Mouse (Mus musculus) liver, embryonic 11.5 days (tissue): ENCODE data around the gene Zfp93. TPM values are rescaled to one million over a fixed set of nuclear protein-coding genes. Genes with fewer than 3 reads are reported as not detected.

Experiments used
- ATAC-seq: fragments of 200-750 bp; cut with Nextera tagmentation; replicated peaks from 2 replicates; pipeline ENCODE4 v1.8.0; 2017; ENCODE audit warnings: moderate number of reproducible peaks, mild to moderate bottlenecking, moderate TSS enrichment, moderate library complexity; ENCODE audit not compliant: low FRiP score
- DNase-seq: peaks from one replicate; pipeline ENCODE4 v3.0.0-alpha.2; 2017; ENCODE audit warnings: low spot score
- H3K27ac ChIP-seq: fragments of 300-500 bp; sonication (generic); 2 replicates; pipeline ENCODE4 v1.5.1; 2014; ENCODE audit warnings: mild to moderate bottlenecking, low read depth, low read length, control low read depth
- H3K27me3 ChIP-seq: fragments of 300-500 bp; sonication (generic); replicated peaks from 2 replicates; pipeline ENCODE4 v1.6.1; 2014; ENCODE audit warnings: low read length, mixed read lengths; ENCODE audit not compliant: control insufficient read depth, insufficient read depth
- H3K36me3 ChIP-seq: fragments of 300-500 bp; sonication (generic); 2 replicates; pipeline ENCODE4 v1.6.1; 2014; ENCODE audit warnings: mild to moderate bottlenecking, low read length, moderate library complexity, mixed read lengths; ENCODE audit not compliant: control insufficient read depth, insufficient read depth
- H3K4me1 ChIP-seq: fragments of 300-500 bp; sonication (generic); replicated peaks from 2 replicates; pipeline ENCODE4 v1.6.1; 2014; ENCODE audit warnings: low read length, mixed read lengths; ENCODE audit not compliant: control insufficient read depth, insufficient read depth
- H3K4me2 ChIP-seq: fragments of 300-500 bp; sonication (generic); 2 replicates; pipeline ENCODE4 v1.6.1; 2014; ENCODE audit warnings: mild to moderate bottlenecking, control low read depth, moderate library complexity
- H3K4me3 ChIP-seq: fragments of 300-500 bp; sonication (generic); 2 replicates; pipeline ENCODE4 v1.5.1; 2014; ENCODE audit warnings: low read depth, low read length, control low read depth
- H3K9ac ChIP-seq: fragments of 300-500 bp; sonication (generic); 2 replicates; pipeline ENCODE4 v1.6.1; 2014; ENCODE audit warnings: low read depth, low read length, control low read depth
- H3K9me3 ChIP-seq: fragments of 300-500 bp; sonication (generic); 2 replicates; pipeline ENCODE4 v1.6.1; 2016; ENCODE audit warnings: low read length, inconsistent platforms, mixed read lengths; ENCODE audit not compliant: control insufficient read depth
- WGBS: fragments of 180-500 bp; shearing (Covaris S2); extraction: QIAGEN DNeasy Blood & Tissue Kit; methylation state at CpG from one replicate; pipeline ENCODE4 v1.1.7; 2014; 5-methylcytosine and 5-hydroxymethylcytosine counted together
- polyA plus RNA-seq: library from polyadenylated mRNA; unstranded; fragments of >200 nt; fragmentation: Nextera tagmentation; extraction: Ambion mirVana; gene quantifications from 2 replicates; pipeline ENCODE4 v1.2.1, GENCODE M21; 2014

Zfp93 gene
- polyA plus RNA-seq, 1 experiment from 2014 or later = 3.8 TPM

DNA sequence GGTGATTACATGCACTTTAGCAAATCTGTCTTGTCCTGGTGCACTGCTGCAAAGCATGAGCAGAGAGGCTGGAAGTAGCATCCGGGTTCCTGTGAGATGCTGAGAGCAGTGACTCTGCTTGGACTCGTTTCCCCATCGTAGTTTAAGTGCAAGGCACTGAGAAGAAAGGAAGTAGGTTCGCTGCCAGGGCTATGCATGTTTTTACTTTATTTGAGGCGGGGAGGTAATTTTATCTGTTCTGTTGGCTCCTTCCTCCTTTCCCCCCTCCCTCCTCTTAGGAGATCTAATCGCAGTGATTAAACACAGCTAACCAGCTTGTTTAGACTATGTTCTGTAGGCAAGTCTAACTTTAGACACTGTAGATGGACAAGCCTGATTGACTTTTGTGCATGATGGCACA, 48.7 kb downstream of the Zfp93 start:
- no peak for DNase-seq
- Histone ChIP-seq H3K4me1 (peaks cover 3% of the 10 kb centered on the region; the same call in 1 of the 2 replicates), H3K27ac (no peak overlapping the region), H3K27me3 (no peaks in the 10 kb centered on the region), H3K36me3 (no peaks in the 10 kb centered on the region), H3K4me2 (no peak overlapping the region), H3K9ac (no peak overlapping the region), H3K4me3 (no peak overlapping the region), H3K9me3 (0 out of 2 replicates have a peak, but pooled peaks cover 3% of the 10 kb centered on the region)
- 49% methylated on average over 6 of the region's 6 CpGs for WGBS
- ATAC-seq = no peak

- no peak for ATAC-seq
- no peak overlapping the region for H3K9ac ChIP-seq
- no peaks in the 10 kb centered on the region; the same call in 1 of the 2 replicates for H3K27me3 ChIP-seq
- no peaks in the 10 kb centered on the region for H3K36me3 ChIP-seq
- no peak overlapping the region for H3K27ac ChIP-seq
- no peaks in the 10 kb centered on the region for H3K4me1 ChIP-seq
- H3K4me2 ChIP-seq = no peak overlapping the region
- 71% methylated on average over 4 of the region's 4 CpGs for WGBS
- H3K4me3 ChIP-seq = no peak overlapping the region
- DNase-seq = no peak
- H3K9me3 ChIP-seq = 0 out of 2 replicates have a peak, but pooled peaks cover 5% of the 10 kb centered on the region
Observed at GRCm38 (mm10) chr7:24322593-24322992, 52.4 kb downstream of the Zfp93 start.

GRCm38 (mm10) chr7:24325197-24325596, 55.0 kb downstream of the Zfp93 start:
- ATAC-seq (no peak), DNase-seq (no peak)
- Histone ChIP-seq H3K4me1 (no peaks in the 10 kb centered on the region), H3K27me3 (no peaks in the 10 kb centered on the region; the same call in 1 of the 2 replicates), H3K9ac (no peak overlapping the region), H3K4me2 (no peak overlapping the region; the same call in 1 of the 2 replicates), H3K9me3 (0 out of 2 replicates have a peak, but pooled peaks cover 5% of the 10 kb centered on the region), H3K36me3 (no peaks in the 10 kb centered on the region), H3K4me3 (no peak overlapping the region), H3K27ac (no peak overlapping the region)
- 81% methylated on average over 6 of the region's 6 CpGs for WGBS

GRCm38 (mm10) chr7:24325675-24326128, 55.5 kb downstream of the Zfp93 start:
- ATAC-seq = no peak
- 11% methylated on average over 13 of the region's 13 CpGs for WGBS
- H3K27me3 ChIP-seq = no peaks in the 10 kb centered on the region; the same call in 1 of the 2 replicates
- no peaks in the 10 kb centered on the region for H3K36me3 ChIP-seq
- no peak overlapping the region for H3K9ac ChIP-seq
- peak overlapping the region; percentile 47 for H3K4me2 ChIP-seq
- H3K4me1 ChIP-seq = no peaks in the 10 kb centered on the region
- no peak overlapping the region for H3K27ac ChIP-seq
- 0 out of 2 replicates have a peak overlapping the region, but pooled peaks have one; percentile 5 for H3K4me3 ChIP-seq
- no peak for DNase-seq
- 0 out of 2 replicates have a peak, but pooled peaks cover 5% of the 10 kb centered on the region for H3K9me3 ChIP-seq

DNA sequence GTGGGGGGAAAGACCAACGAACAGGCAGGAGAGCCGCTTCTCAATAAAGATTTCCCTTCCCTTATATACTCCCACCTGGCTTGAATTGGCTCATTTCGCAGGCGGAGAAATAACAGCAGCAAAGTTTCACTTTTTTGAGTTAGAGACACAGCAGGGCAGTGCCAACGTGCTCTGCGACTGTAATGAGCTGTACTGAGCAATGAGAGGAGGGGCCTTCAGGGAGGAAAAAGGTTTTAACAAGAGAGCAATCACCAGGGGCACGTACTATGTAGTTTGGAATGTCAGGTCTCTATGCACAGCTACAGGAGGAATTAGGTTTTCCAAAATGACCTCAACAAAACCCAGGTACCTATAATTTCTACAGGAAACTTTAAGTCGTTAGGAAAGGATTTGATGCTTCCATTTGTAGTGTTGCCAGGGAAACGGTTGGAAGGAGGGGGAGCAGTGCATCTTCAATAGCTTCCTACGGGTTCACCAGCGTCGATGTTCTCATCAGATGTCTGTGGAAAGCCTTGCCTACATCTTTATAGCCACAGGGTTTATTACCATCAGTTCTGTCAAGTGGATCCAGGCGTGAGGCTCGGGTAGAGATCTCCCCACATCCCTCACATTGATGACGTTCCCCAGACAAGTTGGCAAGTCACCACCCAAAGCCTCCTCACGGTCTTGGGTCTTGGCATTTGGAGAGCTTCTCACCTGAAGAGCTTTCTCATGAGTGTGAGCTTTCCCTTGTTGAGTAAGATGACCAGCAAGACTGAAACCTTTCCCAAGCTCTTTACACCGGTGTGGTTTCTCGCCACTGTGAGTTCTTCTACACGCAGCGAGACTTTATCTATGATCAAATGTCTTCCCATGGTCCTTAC, 56.3 kb downstream of the Zfp93 start:
- H3K27ac ChIP-seq = no peak overlapping the region
- 0 out of 2 replicates have a peak, but pooled peaks cover 5% of the 10 kb centered on the region for H3K9me3 ChIP-seq
- H3K9ac ChIP-seq = no peak overlapping the region
- no peaks in the 10 kb centered on the region; the same call in 1 of the 2 replicates for H3K27me3 ChIP-seq
- H3K4me1 ChIP-seq = no peaks in the 10 kb centered on the region
- H3K4me2 ChIP-seq = peak overlapping the region; percentile 47
- H3K4me3 ChIP-seq = 0 out of 2 replicates have a peak overlapping the region, but pooled peaks have one; percentile 5
- H3K36me3 ChIP-seq = no peaks in the 10 kb centered on the region
- ATAC-seq = no peak
- DNase-seq = no peak
- WGBS = 51% methylated on average over 20 of the region's 20 CpGs

Other genes starting within 250 kb of the Zfp93 start
- not detected in 2 replicates for gene Vmn1r183, start 217.2 kb upstream of the Zfp93 start, polyA plus RNA-seq
- 19.8 and 22.4 TPM in 2 replicates for gene Zfp180, start 188.5 kb upstream of the Zfp93 start, polyA plus RNA-seq
- gene Zfp112, start 158.1 kb upstream of the Zfp93 start, polyA plus RNA-seq = 2.1 and 3.5 TPM in 2 replicates
- gene Zfp235, start 136.3 kb upstream of the Zfp93 start, polyA plus RNA-seq = 10.3 and 10.5 TPM in 2 replicates
- 2.4 and 2.9 TPM in 2 replicates for gene Zfp114, start 95.4 kb upstream of the Zfp93 start, polyA plus RNA-seq
- gene Zfp111, start 59.0 kb upstream of the Zfp93 start, polyA plus RNA-seq = 5.8 and 6.3 TPM in 2 replicates
- gene Zfp109, start 32.9 kb upstream of the Zfp93 start, polyA plus RNA-seq = 3.6 and 4.8 TPM in 2 replicates
- gene Zfp108, start 15.6 kb upstream of the Zfp93 start, polyA plus RNA-seq = 1.3 and 1.4 TPM in 2 replicates
- gene Zfp61, start 30.8 kb downstream of the Zfp93 start, polyA plus RNA-seq = 10.8 and 13.2 TPM in 2 replicates
- 5.6 and 5.8 TPM in 2 replicates for gene Zfp94, start 46.2 kb downstream of the Zfp93 start, polyA plus RNA-seq
- gene Tescl, start 63.5 kb downstream of the Zfp93 start, polyA plus RNA-seq = 0.22 TPM in 1 of 2 replicates, not detected in the other
- gene Lypd5, start 78.8 kb downstream of the Zfp93 start, polyA plus RNA-seq = not detected in 2 replicates
- gene Kcnn4, start 99.8 kb downstream of the Zfp93 start, polyA plus RNA-seq = 119 and 123 TPM in 2 replicates
- 30.2 and 34.8 TPM in 2 replicates for gene Smg9, start 129.2 kb downstream of the Zfp93 start, polyA plus RNA-seq
- gene Irgc1, start 181.9 kb downstream of the Zfp93 start, polyA plus RNA-seq = not detected in 2 replicates
- 5.6 and 5.7 TPM in 2 replicates for gene Plaur, start 192.1 kb downstream of the Zfp93 start, polyA plus RNA-seq
- 0.25 and 0.27 TPM in 2 replicates for gene Cadm4, start 211.6 kb downstream of the Zfp93 start, polyA plus RNA-seq
- 20.3 and 23.0 TPM in 2 replicates for gene Zfp428, start 236.6 kb downstream of the Zfp93 start, polyA plus RNA-seq
- gene AC161166.1, start 242.0 kb downstream of the Zfp93 start, polyA plus RNA-seq = 0.34 TPM in 1 of 2 replicates, not detected in the other